Mouse (Mus musculus) testis, postnatal 10 days (tissue): ENCODE data around the gene Nbl1.
A peak's percentile ranks its signal among the peaks of the same experiment; 100 is the strongest.

Source experiments
- DNase-seq: peaks from one replicate; pipeline ENCODE4 v3.0.0; 2021; ENCODE audit warnings: low spot score

Gene Nbl1

GRCm38 (mm10) chr4:139100326-139100725 lies 7.5 kb upstream of the Nbl1 start:
- DNase-seq: no peak

- DNase-seq: no peak
Measured at GRCm38 (mm10) chr4:139096201-139096600, 3.4 kb upstream of the Nbl1 start.

DNA sequence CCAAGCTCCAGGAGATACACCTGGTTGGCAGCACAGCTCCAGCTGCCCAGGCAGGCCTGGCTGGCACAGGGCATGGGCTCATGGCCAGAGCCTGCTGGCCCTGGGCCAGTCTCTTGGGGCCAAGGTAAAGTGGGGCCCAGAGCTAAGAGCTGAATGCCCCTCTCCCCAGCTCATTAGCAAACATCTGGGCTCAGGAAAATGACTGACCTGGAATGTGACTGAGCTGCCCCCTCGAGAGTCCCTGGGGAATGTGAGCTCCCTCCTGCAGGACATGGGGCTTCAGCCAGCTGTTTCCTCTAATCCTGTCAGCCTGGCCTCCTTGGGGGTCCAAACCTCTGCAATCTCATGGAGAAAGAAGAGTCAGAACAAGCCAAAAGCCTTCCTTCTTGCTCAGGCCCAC lies 2.6 kb upstream of the Nbl1 start:
- no peak for DNase-seq

- no peak for DNase-seq
Measured at GRCm38 (mm10) chr4:139093196-139093530, 370 bp upstream of the Nbl1 start.

DNA sequence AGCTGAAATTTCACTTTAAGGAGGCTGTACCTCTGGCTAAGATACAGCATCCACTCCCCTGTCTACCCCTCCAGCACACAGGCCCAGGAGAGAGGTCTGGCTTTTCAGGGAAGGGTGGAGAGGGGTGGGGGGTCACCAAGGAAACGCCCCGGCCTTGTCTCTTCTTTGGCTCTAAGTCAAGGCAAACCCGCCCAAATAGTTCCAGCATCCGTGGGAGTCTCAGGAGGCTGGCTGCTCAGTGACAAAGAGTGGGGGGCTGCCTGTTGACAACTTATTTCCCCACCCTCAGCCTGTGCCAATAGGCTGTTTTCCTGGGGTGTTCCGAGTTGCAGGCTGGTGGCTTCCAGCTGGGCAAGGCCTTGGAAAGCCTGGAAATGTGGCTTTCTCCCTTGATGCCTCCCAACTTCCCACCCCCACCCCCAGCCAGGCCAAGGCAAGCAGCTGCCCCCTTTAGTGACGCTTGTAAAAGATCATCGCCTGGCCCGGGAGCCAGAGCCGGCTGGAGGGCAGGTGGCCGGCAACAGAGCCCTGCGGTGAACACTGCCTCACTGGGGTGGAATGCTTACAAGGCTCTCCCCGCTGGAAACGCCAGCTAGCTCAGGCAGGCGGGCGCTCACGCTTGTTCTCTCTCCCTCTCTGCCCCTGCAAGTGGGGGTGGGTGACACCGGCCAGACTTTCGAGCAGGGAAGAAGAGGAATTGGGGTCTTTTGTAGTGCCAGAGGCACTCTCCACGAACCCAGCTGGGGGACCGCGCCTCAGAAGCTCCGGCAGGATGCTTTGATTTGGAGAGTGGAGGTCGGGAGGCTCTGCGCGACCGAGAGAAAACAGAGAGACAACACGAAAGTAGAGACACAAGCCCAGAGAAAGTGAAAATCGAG lies 1.1 kb downstream of the Nbl1 start:
- DNase-seq: peak; percentile 67

DNA sequence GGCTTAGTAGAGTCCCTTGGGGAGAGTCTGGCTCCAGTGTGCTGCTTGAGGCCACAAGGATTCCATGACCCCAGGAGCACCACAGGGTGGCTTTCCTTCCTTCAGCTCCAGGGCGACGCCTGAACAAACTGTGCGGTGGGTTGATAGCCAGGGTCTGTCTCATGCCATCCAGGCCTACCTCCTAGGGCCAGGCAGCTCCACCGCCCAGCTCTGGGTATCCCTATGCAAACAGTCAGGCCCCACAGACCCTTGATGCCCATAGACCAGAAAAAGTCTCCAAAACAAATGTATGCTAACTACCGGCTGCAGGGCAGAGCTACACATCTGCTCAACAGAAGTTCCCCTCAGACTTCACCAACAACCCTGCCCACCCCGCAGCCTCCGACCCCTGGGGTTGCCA lies 1.7 kb downstream of the Nbl1 start:
- DNase-seq: no peak

DNA sequence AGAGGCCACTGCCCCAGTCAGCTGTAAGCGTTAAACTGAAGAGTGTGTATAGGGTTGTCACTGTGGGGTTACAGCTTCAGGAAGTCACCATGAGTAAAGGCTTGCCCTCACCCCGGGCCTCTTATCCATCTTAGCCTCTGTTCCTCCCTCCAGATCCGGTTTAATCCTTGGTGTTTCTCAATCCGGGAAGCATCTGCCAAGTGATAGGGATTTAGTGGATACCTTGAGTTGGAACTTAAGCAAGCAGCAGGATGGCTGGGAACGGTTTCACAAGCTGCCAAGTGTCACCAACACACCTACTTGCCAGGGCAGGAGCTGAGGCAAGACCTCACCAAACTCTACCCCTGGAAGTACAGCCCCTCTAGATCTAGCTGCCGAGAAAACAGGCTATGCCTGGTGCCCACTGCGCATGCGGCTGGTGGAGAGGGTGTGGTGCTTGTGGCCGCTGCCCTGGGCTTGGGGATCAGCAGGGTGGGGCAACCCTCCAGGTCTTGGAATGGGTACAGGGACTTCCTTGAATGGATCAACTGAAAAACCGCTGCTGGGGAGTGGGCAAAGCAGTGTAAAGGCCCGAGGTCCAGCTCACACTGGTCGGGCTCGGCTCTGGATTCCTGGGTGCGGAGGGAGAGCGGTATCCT lies 2.4 kb downstream of the Nbl1 start:
- DNase-seq: no peak

GRCm38 (mm10) chr4:139088982-139089671 lies 3.7 kb downstream of the Nbl1 start:
- DNase-seq: no peak

GRCm38 (mm10) chr4:139086984-139087383 lies 5.8 kb downstream of the Nbl1 start:
- no peak for DNase-seq

DNA sequence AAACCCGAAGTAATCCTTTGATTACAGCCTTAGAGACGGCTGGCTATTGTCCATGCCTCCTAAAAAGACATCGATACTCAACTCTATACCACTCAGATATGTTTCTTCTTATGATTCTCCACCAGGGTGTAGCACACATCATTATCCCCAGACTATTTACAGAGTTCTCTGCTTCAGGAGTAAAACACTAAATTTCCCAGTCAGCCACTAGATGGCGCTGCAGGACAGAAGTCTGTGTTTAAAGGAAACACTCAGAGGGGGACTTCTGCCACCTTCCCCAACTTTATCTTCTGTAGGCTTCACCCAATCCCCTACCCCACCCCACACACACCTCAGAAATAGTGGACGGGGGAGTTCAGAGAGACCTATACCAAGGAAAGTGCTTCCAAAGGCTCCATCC lies 6.8 kb downstream of the Nbl1 start:
- peak; percentile 93 for DNase-seq

DNA sequence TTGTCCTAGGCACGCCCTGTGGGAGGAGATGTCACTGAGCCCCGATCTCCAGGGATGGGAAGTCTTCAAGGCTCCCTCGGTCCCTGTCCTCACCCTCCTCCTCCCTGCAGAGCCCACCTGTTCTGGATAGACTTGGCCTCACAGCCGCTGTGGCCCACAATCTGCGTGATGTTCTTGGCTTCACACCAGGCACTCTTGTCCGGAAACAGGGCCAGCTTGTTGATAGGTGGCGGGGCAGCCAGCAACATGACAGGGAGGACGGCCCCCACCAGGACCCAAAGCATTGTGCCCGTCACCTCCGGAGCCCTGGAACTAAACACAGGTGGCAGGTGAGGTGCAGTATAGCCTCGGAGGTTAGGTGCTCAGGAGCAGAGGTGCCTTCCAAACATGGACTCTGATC lies 7.5 kb downstream of the Nbl1 start:
- DNase-seq: no peak

DNA sequence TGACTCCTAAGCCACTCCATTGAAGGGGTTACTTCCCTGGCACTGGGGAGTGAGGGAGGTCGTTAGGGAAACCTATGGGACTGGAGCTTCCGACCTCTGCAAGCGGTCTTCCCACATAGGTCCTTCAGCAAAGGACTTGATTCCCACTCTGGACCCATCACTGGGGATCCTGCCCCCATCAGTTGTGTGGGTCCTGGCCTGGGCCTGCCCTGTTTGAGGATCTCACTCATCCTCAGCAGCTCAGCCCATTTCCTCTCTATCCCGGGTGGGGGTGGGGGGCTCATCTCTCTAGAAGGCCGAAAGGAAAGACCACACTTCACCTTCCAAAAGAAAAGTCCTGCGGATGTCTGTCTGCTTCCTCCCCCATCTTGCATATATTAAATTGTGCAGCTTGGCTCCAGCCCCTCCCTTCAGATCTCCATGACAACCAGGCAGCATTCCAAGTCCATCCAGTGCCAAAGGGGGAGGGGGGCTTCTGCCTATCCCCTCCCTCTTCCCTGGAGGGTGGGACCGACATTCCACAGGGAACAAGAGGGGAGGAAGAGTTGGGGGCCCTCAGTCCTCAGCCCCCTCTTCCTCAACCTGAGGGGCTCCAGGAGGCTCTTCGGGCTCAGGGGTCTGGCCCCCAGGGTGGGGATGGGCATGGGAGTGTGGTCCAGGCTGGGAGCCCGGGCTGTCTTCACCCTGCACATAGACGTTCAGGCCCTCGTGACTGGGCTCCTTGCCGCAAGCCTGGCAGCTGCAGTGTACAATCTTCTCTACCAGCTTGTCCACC lies 9.8 kb downstream of the Nbl1 start:
- DNase-seq: peak; percentile 63

GRCm38 (mm10) chr4:139081270-139081931 lies 11.4 kb downstream of the Nbl1 start:
- no peak for DNase-seq

- DNase-seq: no peak
Measured at GRCm38 (mm10) chr4:139080259-139080658, 12.5 kb downstream of the Nbl1 start.

GRCm38 (mm10) chr4:139079439-139079838 lies 13.4 kb downstream of the Nbl1 start:
- DNase-seq: no peak

GRCm38 (mm10) chr4:139078726-139079125 lies 14.1 kb downstream of the Nbl1 start:
- DNase-seq: no peak

DNA sequence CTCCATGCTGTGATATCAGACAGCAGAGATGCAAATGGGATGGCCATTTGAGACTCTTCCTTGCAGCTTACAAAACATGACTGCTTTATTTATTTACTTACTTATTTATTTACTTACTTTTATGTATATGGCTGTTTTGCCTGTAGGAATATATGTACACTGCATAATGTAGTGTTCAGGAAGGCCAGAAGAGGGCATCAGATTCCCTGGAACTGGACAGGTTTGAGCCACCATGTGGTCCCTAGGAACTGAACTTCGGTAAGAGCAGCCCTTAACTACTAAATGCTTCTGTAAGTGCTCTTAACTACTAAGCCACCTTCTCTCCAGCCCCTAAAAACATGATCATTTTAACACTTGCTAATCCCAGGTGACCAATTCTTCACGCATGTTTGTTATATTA lies 14.5 kb downstream of the Nbl1 start:
- no peak for DNase-seq

DNA sequence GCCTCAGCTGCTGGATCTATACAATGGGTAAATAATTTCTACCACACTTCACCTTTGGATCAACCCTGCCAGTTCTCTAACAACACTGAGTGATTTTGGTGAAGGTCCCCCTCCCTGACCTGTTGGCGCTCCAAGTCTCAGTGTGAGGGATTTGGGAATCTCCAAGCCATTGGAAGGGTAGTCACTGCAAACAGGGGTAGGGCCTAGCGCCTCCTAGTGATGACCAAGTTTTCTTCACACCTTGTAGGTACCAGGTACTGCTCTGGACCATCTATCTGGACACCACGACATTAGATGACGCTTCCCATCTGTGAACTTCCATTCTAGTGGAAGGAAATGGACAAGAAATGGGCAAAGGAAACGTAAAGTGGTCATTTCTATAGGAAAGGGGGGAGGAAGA lies 16.9 kb downstream of the Nbl1 start:
- no peak for DNase-seq

DNA sequence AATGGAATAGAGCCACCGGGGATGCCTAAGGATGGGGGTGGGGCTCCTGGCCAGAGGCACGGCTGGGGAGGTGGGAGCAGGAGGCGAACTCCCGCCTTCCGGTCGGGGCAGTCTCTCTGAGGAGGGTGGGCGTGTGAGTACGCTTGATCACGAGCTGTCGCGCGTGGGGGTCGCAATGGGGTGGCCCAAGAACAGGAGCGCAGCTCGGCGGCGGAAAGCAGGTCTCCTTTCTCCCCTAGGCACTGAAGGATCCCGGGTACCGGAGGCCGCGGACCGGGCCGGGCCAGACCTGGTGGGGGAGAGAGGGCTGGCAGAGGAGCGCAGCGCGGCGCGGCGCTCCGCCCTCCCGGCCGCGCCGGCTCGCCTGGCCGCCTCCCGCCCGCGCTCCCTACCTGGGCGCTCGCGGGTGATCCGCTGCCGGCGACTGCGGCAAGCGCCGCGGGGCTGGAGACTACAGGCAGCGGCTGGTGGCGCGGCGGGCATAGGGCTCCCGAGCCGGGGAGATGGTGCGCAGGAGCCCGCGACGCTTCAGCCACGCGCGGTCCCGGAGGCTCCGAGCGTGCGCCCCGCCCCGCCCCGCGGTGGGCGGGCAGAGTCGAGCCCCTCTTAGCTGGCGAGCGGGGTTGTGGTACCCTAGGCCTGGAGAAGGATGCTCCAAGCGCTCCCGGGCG lies 17.6 kb downstream of the Nbl1 start, which contains the start of gene Htr6:
Htr6 (minus strand) TSS at position 530 of the 671 bp plus-strand sequence.
- DNase-seq: no peak

GRCm38 (mm10) chr4:139074060-139074459 lies 18.7 kb downstream of the Nbl1 start:
- DNase-seq: no peak

DNA sequence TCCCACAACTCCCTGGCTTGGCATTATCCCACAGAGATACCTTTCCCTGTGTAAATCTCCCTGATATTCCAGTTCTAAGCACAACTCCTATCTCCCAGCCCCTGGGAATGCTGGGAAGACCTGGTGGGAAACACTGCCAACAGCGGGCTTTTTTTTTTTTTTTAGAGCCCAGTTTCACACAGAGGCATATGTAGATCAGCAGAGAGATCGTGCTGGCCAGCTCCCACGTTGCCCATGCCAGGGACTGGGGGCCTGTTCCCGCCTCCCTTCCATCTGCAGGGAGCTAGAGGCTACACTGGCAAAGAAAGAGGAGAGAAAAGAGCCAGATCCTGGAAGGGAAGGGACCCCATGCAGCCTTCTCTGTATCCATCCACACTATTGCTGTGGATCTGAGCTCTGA lies 24.5 kb downstream of the Nbl1 start:
- DNase-seq: no peak
